Mouse (Mus musculus) kidney, adult 2 months (tissue): ENCODE results near the gene Tmtc4. TPM values are rescaled to one million over a fixed set of nuclear protein-coding genes. Genes with fewer than 3 reads are reported as not detected.

Experiments
- DNase-seq: peaks from one replicate; pipeline ENCODE4 v3.0.0; 2021
- H3K27ac ChIP-seq: fragments of 200-500 bp; 2 replicates; pipeline ENCODE4 v1.5.1; 2012; ENCODE audit warnings: low read depth, low read length, control low read depth, inconsistent platforms; ENCODE audit not compliant: insufficient read depth
- H3K27me3 ChIP-seq: fragments of 200-500 bp; replicated peaks from 2 replicates; pipeline ENCODE4 v1.6.1; 2012; ENCODE audit warnings: mild to moderate bottlenecking, moderate library complexity, low read length, inconsistent platforms; ENCODE audit not compliant: control insufficient read depth, insufficient read depth
- H3K36me3 ChIP-seq: fragments of 200-500 bp; 2 replicates; pipeline ENCODE4 v1.6.1; 2012; ENCODE audit warnings: mild to moderate bottlenecking, moderate library complexity, low read length, inconsistent platforms; ENCODE audit not compliant: control insufficient read depth, insufficient read depth
- H3K4me1 ChIP-seq: fragments of 200-500 bp; 2 replicates; pipeline ENCODE4 v1.6.1; 2011; ENCODE audit warnings: low read length; ENCODE audit not compliant: control insufficient read depth, insufficient read depth
- H3K4me3 ChIP-seq: fragments of 200-500 bp; 2 replicates; pipeline ENCODE4 v1.5.1; 2011; ENCODE audit warnings: mild to moderate bottlenecking, low read depth, low read length, control low read depth; ENCODE audit not compliant: insufficient read depth
- CTCF ChIP-seq: fragments of 200-500 bp; conservative IDR thresholded peaks from 2 replicates; pipeline ENCODE4 v1.5.1; 2011; ENCODE audit warnings: low read depth, mild to moderate bottlenecking, control low read depth, low read length, moderate library complexity, mixed read lengths; ENCODE audit not compliant: insufficient read depth, insufficient read length
- POLR2A ChIP-seq: fragments of 200-500 bp; IDR thresholded peaks from one replicate; pipeline ENCODE4 v1.6.1; 2011; ENCODE audit warnings: low read depth, low read length, control low read depth
- WGBS: fragments of 180-500 bp; shearing (Covaris S2); methylation state at CpG from one replicate; pipeline ENCODE4 v1.1.7; 2018; 5-methylcytosine and 5-hydroxymethylcytosine counted together
- polyA plus RNA-seq: library from polyadenylated mRNA; depleted of rRNA; stranded (reverse); fragments of >200 nt; gene quantifications from 2 replicates; pipeline ENCODE4 v1.2.3, GENCODE M21; 2012

The Tmtc4 gene
- polyA plus RNA-seq, 1 experiment = 11.9 TPM

GRCm38 (mm10) chr14:122911265-122911664, 72.6 kb downstream of the Tmtc4 start:
- peaks cover 18% of the 10 kb centered on the region; the same call in 1 of the 2 replicates for H3K4me1 ChIP-seq
- no peak for TF ChIP-seq CTCF
- DNase-seq = no peak
- H3K4me3 ChIP-seq = no peak overlapping the region
- no peaks in the 10 kb centered on the region for H3K27me3 ChIP-seq
- no peaks in the 10 kb centered on the region for H3K36me3 ChIP-seq
- no peak overlapping the region for H3K27ac ChIP-seq

DNA sequence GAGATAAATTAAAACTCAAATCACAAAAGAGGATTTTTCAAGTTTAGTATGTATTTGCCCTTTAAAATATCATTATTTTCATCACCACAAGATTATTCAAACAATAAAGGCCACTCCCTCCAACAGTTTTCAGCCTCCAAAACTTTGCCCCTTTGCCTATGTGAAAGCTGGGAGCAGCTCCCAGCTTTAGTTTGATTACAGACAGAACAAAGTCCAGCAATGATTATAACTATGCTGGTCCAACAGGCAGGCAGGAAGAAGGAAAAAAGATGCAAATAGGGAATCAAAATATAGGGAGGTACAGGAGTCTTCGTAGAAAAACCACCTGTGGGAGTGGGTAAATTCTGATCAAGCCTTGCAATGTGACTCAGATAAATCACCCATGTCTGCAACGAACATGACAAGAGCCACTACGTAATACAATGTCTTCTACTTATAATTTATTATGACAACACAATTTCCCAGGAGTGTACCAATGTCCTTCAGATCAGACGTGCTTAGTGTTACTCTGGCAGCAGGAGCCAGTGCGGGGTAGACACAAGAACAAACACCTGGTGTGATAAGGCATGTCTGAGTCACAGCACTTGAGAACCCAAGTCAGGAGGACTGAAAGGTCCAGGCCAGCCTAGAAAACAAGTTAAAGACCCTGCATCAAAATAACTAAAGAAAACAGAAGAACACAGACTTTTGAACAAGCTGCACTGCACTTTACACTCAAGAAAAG, 74.3 kb downstream of the Tmtc4 start:
- TF ChIP-seq CTCF = no peak
- TF ChIP-seq POLR2A = no peak
- Histone ChIP-seq H3K4me3 (no peak overlapping the region), H3K4me1 (peaks cover 29% of the 10 kb centered on the region; the same call in 1 of the 2 replicates), H3K36me3 (no peaks in the 10 kb centered on the region; the same call in 1 of the 2 replicates), H3K27ac (no peak overlapping the region), H3K27me3 (no peaks in the 10 kb centered on the region)
- 52% methylated on average over 5 of the region's 5 CpGs for WGBS
- DNase-seq = peak; percentile 31

GRCm38 (mm10) chr14:122908075-122908474, 75.8 kb downstream of the Tmtc4 start:
- peaks cover 40% of the 10 kb centered on the region for H3K4me1 ChIP-seq
- H3K27ac ChIP-seq = no peak overlapping the region
- no peak overlapping the region for H3K4me3 ChIP-seq
- WGBS = 83% methylated on average over 4 of the region's 4 CpGs
- no peak for DNase-seq
- H3K36me3 ChIP-seq = no peaks in the 10 kb centered on the region; the same call in none of the 2 replicates
- H3K27me3 ChIP-seq = no peaks in the 10 kb centered on the region
- TF ChIP-seq POLR2A = no peak
- TF ChIP-seq CTCF = no peak

DNA sequence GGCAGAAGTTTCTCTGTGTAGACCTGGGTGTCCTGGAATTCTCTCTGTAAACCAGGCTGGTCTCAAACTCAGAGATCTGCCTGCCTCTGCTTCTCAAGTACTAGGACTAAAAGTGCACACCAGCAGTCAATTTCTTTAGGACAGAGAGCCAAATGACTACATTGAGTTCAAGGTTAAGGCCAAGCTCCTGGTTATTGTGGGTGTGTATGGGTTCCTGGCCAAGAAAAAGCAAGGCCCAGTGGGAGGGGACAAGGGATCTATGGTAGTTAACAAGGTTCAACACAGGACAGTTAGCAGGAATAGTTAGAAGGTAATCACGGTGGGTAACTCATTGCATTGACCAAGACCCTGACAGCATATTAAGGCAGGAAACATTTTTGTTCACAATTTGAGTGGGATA, 78.8 kb downstream of the Tmtc4 start:
- DNase-seq = peak; percentile 61
- H3K4me1 ChIP-seq = peaks cover 52% of the 10 kb centered on the region
- H3K4me3 ChIP-seq = no peak overlapping the region
- WGBS = 70% methylated on average over 1 of the region's 1 CpGs
- TF ChIP-seq CTCF (no peak), POLR2A (no peak)
- H3K27me3 ChIP-seq = no peaks in the 10 kb centered on the region
- H3K27ac ChIP-seq = peak overlapping the region; percentile 91
- no peaks in the 10 kb centered on the region; the same call in none of the 2 replicates for H3K36me3 ChIP-seq

GRCm38 (mm10) chr14:122903923-122904351, 79.9 kb downstream of the Tmtc4 start:
- 35% methylated on average over 2 of the region's 2 CpGs for WGBS
- peak; percentile 95 for DNase-seq
- Histone ChIP-seq H3K36me3 (no peaks in the 10 kb centered on the region; the same call in none of the 2 replicates), H3K27ac (peak overlapping the region; percentile 100), H3K27me3 (no peaks in the 10 kb centered on the region), H3K4me1 (peaks cover 48% of the 10 kb centered on the region), H3K4me3 (no peak overlapping the region)
- no peak for TF ChIP-seq CTCF
- TF ChIP-seq POLR2A = no peak

DNA sequence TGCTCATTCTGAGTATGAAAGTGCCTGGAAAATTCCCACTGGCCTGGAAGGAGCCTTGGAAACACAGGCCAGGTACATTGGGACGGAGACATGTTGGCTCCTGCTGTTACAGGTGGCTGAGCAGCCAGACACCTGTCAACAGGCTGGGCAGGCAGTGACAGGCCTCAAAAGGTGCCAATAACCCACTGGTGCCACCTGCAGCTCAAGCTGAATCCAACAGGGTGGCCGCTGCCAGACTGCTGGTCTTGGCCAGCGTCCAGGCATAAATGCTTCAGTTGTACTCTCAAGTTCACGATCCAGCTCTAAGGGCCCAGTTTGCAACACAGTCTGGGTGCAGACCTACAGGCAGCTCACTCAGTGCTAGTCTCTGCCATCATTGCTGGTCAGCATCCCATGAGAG, 81.0 kb downstream of the Tmtc4 start:
- H3K4me3 ChIP-seq = no peak overlapping the region
- H3K4me1 ChIP-seq = peaks cover 43% of the 10 kb centered on the region
- peak; percentile 97 for DNase-seq
- WGBS = 19% methylated on average over 4 of the region's 4 CpGs
- TF ChIP-seq CTCF (peak; percentile 76), POLR2A (no peak)
- H3K27ac ChIP-seq = peak overlapping the region; percentile 94
- no peaks in the 10 kb centered on the region for H3K27me3 ChIP-seq
- no peaks in the 10 kb centered on the region; the same call in none of the 2 replicates for H3K36me3 ChIP-seq

GRCm38 (mm10) chr14:122902136-122902535, 81.7 kb downstream of the Tmtc4 start:
- TF ChIP-seq POLR2A (no peak), CTCF (no peak)
- Histone ChIP-seq H3K36me3 (no peaks in the 10 kb centered on the region; the same call in none of the 2 replicates), H3K4me3 (no peak overlapping the region), H3K4me1 (peaks cover 42% of the 10 kb centered on the region), H3K27ac (peak overlapping the region; percentile 89), H3K27me3 (no peaks in the 10 kb centered on the region)
- WGBS = 17% methylated on average over 2 of the region's 2 CpGs
- peak; percentile 96 for DNase-seq
